ENCODE assay signal across 22 mouse cellular contexts in the genomic region with DNA sequence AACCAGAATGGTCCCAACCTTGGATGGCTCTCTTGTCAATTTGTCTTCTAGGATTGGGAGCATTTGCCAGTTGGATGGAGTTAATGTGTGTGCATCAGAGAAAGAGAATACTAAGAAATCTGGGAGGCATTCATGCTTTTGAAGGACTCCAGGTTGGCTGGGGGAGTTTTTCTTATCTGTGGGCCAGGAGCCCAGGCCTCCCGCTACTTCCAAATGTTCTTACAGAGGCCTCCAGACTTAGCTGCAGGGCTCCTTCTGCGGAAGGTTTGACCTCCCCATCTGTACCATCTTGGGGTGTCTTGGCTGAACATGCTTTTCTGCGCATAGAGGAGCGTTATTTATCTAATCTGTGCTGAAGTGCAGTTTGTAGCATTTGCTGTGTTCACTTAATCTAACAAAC.
"Had no signal": no experiment of that assay in that cellular context is flagged by ENCODE, and none has a peak within 500 bp of the region (broad histone marks: within the 10 kb centered on the region; RNA-seq: fewer than 3 reads in every experiment).

No protein-coding gene starts in this region.

- DNase-seq: kidney, adult 9 months; kidney, postnatal 14 days; left cerebral cortex, postnatal 4 days; liver, postnatal 0 days; lung, postnatal 36 days; midbrain, embryonic 14.5 days; right cerebral cortex, adult 18-20 months; right cerebral cortex, postnatal 14 days; right cerebral cortex, postnatal 4 days; thymus, adult 18-20 months; thymus, postnatal 4 days had no signal

- H3K27me3 ChIP-seq: limb, embryonic 12.5 days; limb, embryonic 15.5 days; megakaryocyte, embryonic 14.5 days; neural tube, embryonic 12.5 days; neural tube, embryonic 15.5 days; stomach, embryonic 15.5 days had no signal

- H3K9me3 ChIP-seq: limb, embryonic 12.5 days; limb, embryonic 15.5 days; midbrain, embryonic 10.5 days; neural tube, embryonic 12.5 days; neural tube, embryonic 15.5 days; stomach, embryonic 15.5 days had no signal

- H3K4me2 ChIP-seq: limb, embryonic 12.5 days; limb, embryonic 15.5 days; liver, embryonic 11.5 days; lung, embryonic 14.5 days; neural tube, embryonic 12.5 days; neural tube, embryonic 15.5 days; stomach, embryonic 15.5 days had no signal

- ATAC-seq: liver, postnatal 0 days; lung, postnatal 0 days had no signal

- H3K4me3 ChIP-seq: limb, embryonic 12.5 days; limb, embryonic 15.5 days; megakaryocyte, embryonic 14.5 days; midbrain, embryonic 10.5 days; neural tube, embryonic 12.5 days; neural tube, embryonic 15.5 days; stomach, embryonic 15.5 days had no signal

- H3K36me3 ChIP-seq: limb, embryonic 12.5 days; limb, embryonic 15.5 days; midbrain, embryonic 10.5 days; neural tube, embryonic 12.5 days; neural tube, embryonic 15.5 days; stomach, embryonic 15.5 days had no signal

- H3K9ac ChIP-seq: limb, embryonic 12.5 days; limb, embryonic 15.5 days; liver, embryonic 14.5 days; liver, postnatal 0 days; lung, embryonic 14.5 days; neural tube, embryonic 12.5 days; neural tube, embryonic 15.5 days; stomach, embryonic 15.5 days had no signal

- H3K4me1 ChIP-seq: megakaryocyte, embryonic 14.5 days; neural tube, embryonic 12.5 days; neural tube, embryonic 15.5 days; stomach, embryonic 15.5 days had no signal

- H3K27ac ChIP-seq: limb, embryonic 12.5 days; limb, embryonic 15.5 days; liver, embryonic 14.5 days; midbrain, embryonic 10.5 days; neural tube, embryonic 12.5 days; neural tube, embryonic 15.5 days; stomach, embryonic 15.5 days had no signal
